Comparison of ENCODE assay signal across 8 mouse cellular contexts in genomic region chr10:43541153-43541544, GRCm38 (mm10). TPM values are rescaled to one million over a fixed set of nuclear protein-coding genes. Genes with fewer than 3 reads are reported as not detected.
DNase-seq lines count a peak whose midpoint lies in the region; ATAC-seq and TF ChIP-seq lines count a peak whose summit lies in the region.

No protein-coding gene starts in this region.

- ATAC-seq in heart, embryonic 11.5 days (replicated peaks; ENCODE audit: insufficient number of reproducible peaks, low FRiP score, low TSS enrichment) = no peak
- ATAC-seq in hindbrain, embryonic 14.5 days (ENCODE audit: low FRiP score) = peak; percentile 10; the same call in 1 of the 2 replicates
- peak; percentile 49 for ATAC-seq in midbrain, embryonic 13.5 days

- WGBS in heart, embryonic 11.5 days (ENCODE audit: insufficient replicate concordance) = 45% methylated on average over 8 of the region's 8 CpGs
- 49% methylated on average over 8 of the region's 8 CpGs for WGBS in hindbrain, embryonic 14.5 days
- 54% methylated on average over 7 of the region's 8 CpGs for WGBS in midbrain, embryonic 13.5 days

- H3K4me3 ChIP-seq in heart, embryonic 11.5 days (ENCODE audit: low read depth, low read length) = peak overlapping the region; percentile 93
- peak overlapping the region; percentile 93; the same call in 1 of the 2 replicates for H3K4me3 ChIP-seq in cortical plate, adult 2 months (ENCODE audit: insufficient read depth, low read length)
- H3K4me3 ChIP-seq in hindbrain, embryonic 14.5 days (replicated peaks; ENCODE audit: low read length) = peak overlapping the region; percentile 90
- peak overlapping the region; percentile 72 for H3K4me3 ChIP-seq in midbrain, embryonic 13.5 days (replicated peaks)

- H3K27me3 ChIP-seq in heart, embryonic 11.5 days (ENCODE audit: control insufficient read depth, insufficient read depth, low read length) = no peaks in the 10 kb centered on the region
- H3K27me3 ChIP-seq in hindbrain, embryonic 14.5 days (ENCODE audit: control insufficient read depth, insufficient read depth, low read length) = no peaks in the 10 kb centered on the region
- no peaks in the 10 kb centered on the region for H3K27me3 ChIP-seq in midbrain, embryonic 13.5 days

- no peaks in the 10 kb centered on the region for H3K9me3 ChIP-seq in heart, embryonic 11.5 days (replicated peaks; ENCODE audit: control insufficient read depth, low read length)
- no peaks in the 10 kb centered on the region for H3K9me3 ChIP-seq in hindbrain, embryonic 14.5 days (ENCODE audit: control insufficient read depth, low read length)
- no peaks in the 10 kb centered on the region for H3K9me3 ChIP-seq in midbrain, embryonic 13.5 days

- no peak overlapping the region for H3K9ac ChIP-seq in heart, embryonic 11.5 days (ENCODE audit: low read depth, low read length)
- H3K9ac ChIP-seq in hindbrain, embryonic 14.5 days = no peak overlapping the region
- no peak overlapping the region for H3K9ac ChIP-seq in midbrain, embryonic 13.5 days (replicated peaks)

- no peak overlapping the region for H3K27ac ChIP-seq in heart, embryonic 11.5 days (ENCODE audit: low read depth, low read length)
- H3K27ac ChIP-seq in cortical plate, adult 2 months (ENCODE audit: insufficient read depth, low read length) = no peak overlapping the region
- H3K27ac ChIP-seq in hindbrain, embryonic 14.5 days = no peak overlapping the region
- no peak overlapping the region for H3K27ac ChIP-seq in midbrain, embryonic 13.5 days

- peaks cover 3% of the 10 kb centered on the region for H3K36me3 ChIP-seq in heart, embryonic 11.5 days (ENCODE audit: control insufficient read depth, insufficient read depth, low read length)
- peaks cover 3% of the 10 kb centered on the region; the same call in 1 of the 2 replicates for H3K36me3 ChIP-seq in hindbrain, embryonic 14.5 days (replicated peaks; ENCODE audit: control insufficient read depth, insufficient read depth)
- H3K36me3 ChIP-seq in midbrain, embryonic 13.5 days = peaks cover 5% of the 10 kb centered on the region

- TF ChIP-seq CTCF in cortical plate, adult 2 months (IDR thresholded peaks at IDR 0.05; ENCODE audit: extremely low read depth, insufficient read depth, low read length) = no peak

- DNase-seq in heart, postnatal 36 days = no peak
- DNase-seq in hindbrain, embryonic 14.5 days (ENCODE audit: low spot score) = no peak
- DNase-seq in left cerebral cortex, adult 18-20 months (ENCODE audit: low spot score in 2 of 2) = no peak
- no peak for DNase-seq in adrenal gland, postnatal 4 days (ENCODE audit: low spot score in 2 of 2)
- no peak for DNase-seq in frontal cortex, postnatal 10 days (ENCODE audit: low spot score in 2 of 2)

- TF ChIP-seq POLR2A in cortical plate, adult 2 months (IDR thresholded peaks at IDR 0.05; ENCODE audit: extremely low read depth, insufficient read depth, low read length) = no peak

- peak overlapping the region; percentile 82 for H3K4me2 ChIP-seq in heart, embryonic 11.5 days
- peak overlapping the region; percentile 70; the same call in 1 of the 2 replicates for H3K4me2 ChIP-seq in hindbrain, embryonic 14.5 days (replicated peaks)
- H3K4me2 ChIP-seq in midbrain, embryonic 13.5 days (replicated peaks) = peak overlapping the region; percentile 73

- intact Hi-C loops in heart, postnatal 36 days (cut with DNase I) = loop anchor here (2.0 to 5.0 kb wide), 2 partner anchors 320 to 1526 kb away; partner anchors contain the start of genes Pdss2 and Prep

- H3K4me1 ChIP-seq in heart, embryonic 11.5 days (ENCODE audit: control insufficient read depth, insufficient read depth, low read length) = peaks cover 7% of the 10 kb centered on the region
- peaks cover 4% of the 10 kb centered on the region for H3K4me1 ChIP-seq in cortical plate, adult 2 months (ENCODE audit: control insufficient read depth, insufficient read depth, low read length)
- peaks cover 13% of the 10 kb centered on the region for H3K4me1 ChIP-seq in hindbrain, embryonic 14.5 days (replicated peaks; ENCODE audit: control insufficient read depth, insufficient read depth, low read length)
- peaks cover 15% of the 10 kb centered on the region for H3K4me1 ChIP-seq in midbrain, embryonic 13.5 days (replicated peaks)

RNA-seq across cellular contexts. Expression of gene 1700021F05Rik, which starts 0.4 kb away (rescaled TPM):
- 93.8 and 106 TPM in 2 replicates for polyA plus RNA-seq in heart, embryonic 11.5 days (2014; fragmentation: Nextera tagmentation; extraction: Ambion mirVana)
- 100 to 1,000 TPM; 113 to 120 TPM for total RNA-seq in heart, postnatal 36 days (2021)
- polyA plus RNA-seq in cortical plate, adult 2 months (2012; rRNA removed) = 30.9 and 37.4 TPM in 2 replicates
- polyA plus RNA-seq in hindbrain, embryonic 14.5 days (2014; fragmentation: Nextera tagmentation; extraction: Ambion mirVana) = 66.1 and 66.7 TPM in 2 replicates
- polyA plus RNA-seq in midbrain, embryonic 13.5 days (2015; fragmentation: Nextera tagmentation; extraction: Ambion mirVana) = 68.4 and 70.7 TPM in 2 replicates
- 10 to 100 TPM; 39.1 to 42.8 TPM for total RNA-seq in left cerebral cortex, adult 18-20 months (2021)
- 10 to 100 TPM; 71.8 to 72.3 TPM for total RNA-seq in adrenal gland, postnatal 4 days (2021)

RNA-seq across cellular contexts. Expression of gene Gm9803, which starts 17.3 kb away (rescaled TPM):
- polyA plus RNA-seq in heart, embryonic 11.5 days (2014; fragmentation: Nextera tagmentation; extraction: Ambion mirVana) = 11.5 and 22.7 TPM in 2 replicates
- 10 to 100 TPM in 1 of 2 experiments, 1 to 10 TPM in 1; 9.6 to 17.4 TPM for total RNA-seq in heart, postnatal 36 days (2021)
- 24.8 and 26.6 TPM in 2 replicates for polyA plus RNA-seq in cortical plate, adult 2 months (2012; rRNA removed)
- polyA plus RNA-seq in hindbrain, embryonic 14.5 days (2014; fragmentation: Nextera tagmentation; extraction: Ambion mirVana) = 14.5 and 25.4 TPM in 2 replicates
- 29.1 and 30.9 TPM in 2 replicates for polyA plus RNA-seq in midbrain, embryonic 13.5 days (2015; fragmentation: Nextera tagmentation; extraction: Ambion mirVana)
- total RNA-seq in left cerebral cortex, adult 18-20 months (2021) = 10 to 100 TPM in 1 of 2 experiments, 1 to 10 TPM in 1; 3.0 to 16.9 TPM
- total RNA-seq in adrenal gland, postnatal 4 days (2021) = 10 to 100 TPM; 11.7 to 16.4 TPM

RNA-seq across cellular contexts. Expression of gene Cd24a, which starts 36.9 kb away (rescaled TPM):
- 130 and 141 TPM in 2 replicates for polyA plus RNA-seq in heart, embryonic 11.5 days (2014; fragmentation: Nextera tagmentation; extraction: Ambion mirVana)
- 1 to 10 TPM; 6.6 to 8.1 TPM for total RNA-seq in heart, postnatal 36 days (2021)
- polyA plus RNA-seq in cortical plate, adult 2 months (2012; rRNA removed) = 7.6 and 13.5 TPM in 2 replicates
- 938 and 954 TPM in 2 replicates for polyA plus RNA-seq in hindbrain, embryonic 14.5 days (2014; fragmentation: Nextera tagmentation; extraction: Ambion mirVana)
- polyA plus RNA-seq in midbrain, embryonic 13.5 days (2015; fragmentation: Nextera tagmentation; extraction: Ambion mirVana) = 921 and 994 TPM in 2 replicates
- 1 to 10 TPM; 5.8 to 6.1 TPM for total RNA-seq in left cerebral cortex, adult 18-20 months (2021)
- 100 to 1,000 TPM; 139 to 224 TPM for total RNA-seq in adrenal gland, postnatal 4 days (2021)
